Mouse (Mus musculus): ENCODE measurements around the gene Tab1. TPM values are rescaled to one million over a fixed set of nuclear protein-coding genes. Genes with fewer than 3 reads are reported as not detected.

Gene Tab1
- polyA plus RNA-seq, 1 experiment: 50.0 TPM

- 63% methylated on average over 8 of the region's 8 CpGs for whole genome bisulfite sequencing
- Histone ChIP-seq H3K27ac (ENCODE audit: insufficient read depth, low read length) (no peak overlapping the region), H3K27me3 (ENCODE audit: control insufficient read depth, insufficient read depth, low read length) (no peaks in the 10 kb centered on the region), H3K4me3 (replicated peaks; ENCODE audit: insufficient read depth, low read depth, low read length) (no peak overlapping the region), H3K4me1 (ENCODE audit: control insufficient read depth, insufficient read depth, low read length) (peaks cover 64% of the 10 kb centered on the region)
- no peak for DNase-seq
- TF ChIP-seq POLR2A (IDR thresholded peaks at IDR 0.05; ENCODE audit: borderline replicate concordance, insufficient read depth, low read length): no peak
- TF ChIP-seq CTCF (IDR thresholded peaks at IDR 0.05; ENCODE audit: borderline replicate concordance, insufficient read depth, low read depth, low read length): no peak
Observed at GRCm38 (mm10) chr15:80159286-80159901, 26.5 kb downstream of the Tab1 start.

GRCm38 (mm10) chr15:80160223-80160622 is 27.3 kb downstream of the Tab1 start:
- WGBS: 76% methylated on average over 13 of the region's 13 CpGs
- TF ChIP-seq POLR2A (IDR thresholded peaks at IDR 0.05; ENCODE audit: borderline replicate concordance, insufficient read depth, low read length) (no peak), CTCF (IDR thresholded peaks at IDR 0.05; ENCODE audit: borderline replicate concordance, insufficient read depth, low read depth, low read length) (no peak)
- Histone ChIP-seq H3K4me3 (replicated peaks; ENCODE audit: insufficient read depth, low read depth, low read length) (no peak overlapping the region), H3K27ac (ENCODE audit: insufficient read depth, low read length) (peak overlapping the region; percentile 11; the same call in 1 of the 2 replicates), H3K4me1 (ENCODE audit: control insufficient read depth, insufficient read depth, low read length) (peaks cover 69% of the 10 kb centered on the region), H3K27me3 (ENCODE audit: control insufficient read depth, insufficient read depth, low read length) (no peaks in the 10 kb centered on the region)
- DNase-seq: peak in 1 of 2 experiments; percentile 35

- no peaks in the 10 kb centered on the region for H3K27me3 ChIP-seq (ENCODE audit: control insufficient read depth, insufficient read depth, low read length)
- peaks cover 71% of the 10 kb centered on the region for H3K4me1 ChIP-seq (ENCODE audit: control insufficient read depth, insufficient read depth, low read length)
- peak; percentile 58 to 66 for DNase-seq
- H3K27ac ChIP-seq (ENCODE audit: insufficient read depth, low read length): peak overlapping the region; percentile 11; the same call in 1 of the 2 replicates
- H3K4me3 ChIP-seq (replicated peaks; ENCODE audit: insufficient read depth, low read depth, low read length): no peak overlapping the region
- WGBS: 40% methylated on average over 4 of the region's 4 CpGs
- TF ChIP-seq CTCF (IDR thresholded peaks at IDR 0.05; ENCODE audit: borderline replicate concordance, insufficient read depth, low read depth, low read length) (no peak), POLR2A (IDR thresholded peaks at IDR 0.05; ENCODE audit: borderline replicate concordance, insufficient read depth, low read length) (no peak)
Observed at GRCm38 (mm10) chr15:80160726-80161125, 27.8 kb downstream of the Tab1 start.

GRCm38 (mm10) chr15:80161199-80161598 is 28.3 kb downstream of the Tab1 start:
- no peak overlapping the region for H3K4me3 ChIP-seq (replicated peaks; ENCODE audit: insufficient read depth, low read depth, low read length)
- peaks cover 71% of the 10 kb centered on the region for H3K4me1 ChIP-seq (ENCODE audit: control insufficient read depth, insufficient read depth, low read length)
- no peak for DNase-seq
- 59% methylated on average over 3 of the region's 3 CpGs for WGBS
- H3K27ac ChIP-seq (ENCODE audit: insufficient read depth, low read length): 0 out of 2 replicates have a peak overlapping the region, but pooled peaks have one; percentile 11
- no peaks in the 10 kb centered on the region for H3K27me3 ChIP-seq (ENCODE audit: control insufficient read depth, insufficient read depth, low read length)
- no peak for TF ChIP-seq CTCF (IDR thresholded peaks at IDR 0.05; ENCODE audit: borderline replicate concordance, insufficient read depth, low read depth, low read length)
- no peak for TF ChIP-seq POLR2A (IDR thresholded peaks at IDR 0.05; ENCODE audit: borderline replicate concordance, insufficient read depth, low read length)

- WGBS: 66% methylated on average over 4 of the region's 4 CpGs
Observed at GRCm38 (mm10) chr15:80162401-80162964, 29.6 kb downstream of the Tab1 start.

GRCm38 (mm10) chr15:80163274-80163673 is 30.3 kb downstream of the Tab1 start:
- Histone ChIP-seq H3K27me3 (ENCODE audit: control insufficient read depth, insufficient read depth, low read length) (no peaks in the 10 kb centered on the region), H3K4me1 (ENCODE audit: control insufficient read depth, insufficient read depth, low read length) (peaks cover 75% of the 10 kb centered on the region), H3K27ac (ENCODE audit: insufficient read depth, low read length) (peak overlapping the region; percentile 88), H3K4me3 (replicated peaks; ENCODE audit: insufficient read depth, low read depth, low read length) (no peak overlapping the region)
- DNase-seq: peak; percentile 98 to 99
- WGBS: 13% methylated on average over 11 of the region's 11 CpGs
- TF ChIP-seq POLR2A (IDR thresholded peaks at IDR 0.05; ENCODE audit: borderline replicate concordance, insufficient read depth, low read length) (no peak), CTCF (IDR thresholded peaks at IDR 0.05; ENCODE audit: borderline replicate concordance, insufficient read depth, low read depth, low read length) (peak; percentile 37; the same call in 1 of the 2 replicates)

More at GRCm38 (mm10) chr15:80162401-80162964, 29.6 kb downstream of the Tab1 start:
- no peak overlapping the region for H3K4me3 ChIP-seq (replicated peaks; ENCODE audit: insufficient read depth, low read depth, low read length)
- no peaks in the 10 kb centered on the region for H3K27me3 ChIP-seq (ENCODE audit: control insufficient read depth, insufficient read depth, low read length)
- TF ChIP-seq POLR2A (IDR thresholded peaks at IDR 0.05; ENCODE audit: borderline replicate concordance, insufficient read depth, low read length) (no peak), CTCF (IDR thresholded peaks at IDR 0.05; ENCODE audit: borderline replicate concordance, insufficient read depth, low read depth, low read length) (no peak)
- peak; percentile 56 for DNase-seq
- H3K4me1 ChIP-seq (ENCODE audit: control insufficient read depth, insufficient read depth, low read length): peaks cover 75% of the 10 kb centered on the region
- H3K27ac ChIP-seq (ENCODE audit: insufficient read depth, low read length): peak overlapping the region; percentile 88; the same call in 1 of the 2 replicates

GRCm38 (mm10) chr15:80163716-80164115 is 30.8 kb downstream of the Tab1 start:
- no peak for TF ChIP-seq CTCF (IDR thresholded peaks at IDR 0.05; ENCODE audit: borderline replicate concordance, insufficient read depth, low read depth, low read length)
- no peak for TF ChIP-seq POLR2A (IDR thresholded peaks at IDR 0.05; ENCODE audit: borderline replicate concordance, insufficient read depth, low read length)
- 4% methylated on average over 4 of the region's 4 CpGs for WGBS
- H3K27me3 ChIP-seq (ENCODE audit: control insufficient read depth, insufficient read depth, low read length): no peaks in the 10 kb centered on the region
- peaks cover 72% of the 10 kb centered on the region for H3K4me1 ChIP-seq (ENCODE audit: control insufficient read depth, insufficient read depth, low read length)
- no peak for DNase-seq
- peak overlapping the region; percentile 88 for H3K27ac ChIP-seq (ENCODE audit: insufficient read depth, low read length)
- no peak overlapping the region for H3K4me3 ChIP-seq (replicated peaks; ENCODE audit: insufficient read depth, low read depth, low read length)

- peak; percentile 80 to 92 for DNase-seq
- 6% methylated on average over 5 of the region's 5 CpGs for WGBS
- TF ChIP-seq POLR2A (IDR thresholded peaks at IDR 0.05; ENCODE audit: borderline replicate concordance, insufficient read depth, low read length): no peak
Observed at GRCm38 (mm10) chr15:80165396-80165795, 32.5 kb downstream of the Tab1 start.

More at GRCm38 (mm10) chr15:80165396-80165795, 32.5 kb downstream of the Tab1 start:
- Histone ChIP-seq H3K4me3 (replicated peaks; ENCODE audit: insufficient read depth, low read depth, low read length) (no peak overlapping the region), H3K27ac (ENCODE audit: insufficient read depth, low read length) (peak overlapping the region; percentile 14), H3K27me3 (ENCODE audit: control insufficient read depth, insufficient read depth, low read length) (no peaks in the 10 kb centered on the region), H3K4me1 (ENCODE audit: control insufficient read depth, insufficient read depth, low read length) (peaks cover 73% of the 10 kb centered on the region)

All from cerebellum, adult 2 months (tissue).